Mouse (Mus musculus) E14TG2a.4 (cell line): Measurements from ENCODE around the gene Bcl11a.
A peak's percentile ranks its signal among the peaks of the same experiment; 100 is the strongest.

ENCODE experiments used
- H3K27me3 ChIP-seq: 2 replicates; pipeline ENCODE4 v1.6.1; 2014; ENCODE audit warnings: low read length, control low read depth; ENCODE audit not compliant: insufficient read depth
- H3K36me3 ChIP-seq: 2 replicates; pipeline ENCODE4 v1.6.1; 2014; ENCODE audit warnings: low read length, control low read depth; ENCODE audit not compliant: insufficient read depth
- H3K4me1 ChIP-seq: replicated peaks from 2 replicates; pipeline ENCODE4 v1.6.1; 2014; ENCODE audit warnings: low read depth, low read length, control low read depth
- H3K4me3 ChIP-seq: replicated peaks from 2 replicates; pipeline ENCODE4 v1.5.1; 2014; ENCODE audit warnings: mild to moderate bottlenecking, low read length
- H3K9me3 ChIP-seq: 2 replicates; pipeline ENCODE4 v1.6.1; 2014; ENCODE audit warnings: low read length, control low read depth
- CTCF ChIP-seq: conservative IDR thresholded peaks from 2 replicates; pipeline ENCODE4 v1.5.1; 2014; ENCODE audit warnings: low read length
- NANOG ChIP-seq: IDR thresholded peaks from 2 replicates; pipeline ENCODE4 v1.6.1; 2014; ENCODE audit warnings: borderline replicate concordance, low read length, mixed read lengths
- POU5F1 ChIP-seq: IDR thresholded peaks from 2 replicates; pipeline ENCODE4 v1.6.1; 2014; ENCODE audit warnings: low read length, borderline replicate concordance

The Bcl11a gene

GRCm38 (mm10) chr11:24101625-24102024 lies 23.8 kb downstream of the Bcl11a start:
- TF ChIP-seq POU5F1 (no peak), NANOG (no peak), CTCF (no peak)
- Histone ChIP-seq H3K4me1 (peaks cover 29% of the 10 kb centered on the region), H3K9me3 (no peaks in the 10 kb centered on the region), H3K27me3 (peaks cover 5% of the 10 kb centered on the region; the same call in 1 of the 2 replicates), H3K36me3 (no peaks in the 10 kb centered on the region), H3K4me3 (no peak overlapping the region)

- Histone ChIP-seq H3K27me3 (peaks cover 5% of the 10 kb centered on the region; the same call in 1 of the 2 replicates), H3K36me3 (no peaks in the 10 kb centered on the region), H3K4me1 (peaks cover 34% of the 10 kb centered on the region), H3K9me3 (0 out of 2 replicates have a peak, but pooled peaks cover under 1% of the 10 kb centered on the region), H3K4me3 (no peak overlapping the region)
- no peak for TF ChIP-seq CTCF
- no peak for TF ChIP-seq POU5F1
- no peak for TF ChIP-seq NANOG
Measured at GRCm38 (mm10) chr11:24102372-24102771, 24.5 kb downstream of the Bcl11a start.

GRCm38 (mm10) chr11:24103128-24103742 lies 25.4 kb downstream of the Bcl11a start:
- H3K36me3 ChIP-seq: no peaks in the 10 kb centered on the region
- peaks cover 34% of the 10 kb centered on the region for H3K4me1 ChIP-seq
- H3K9me3 ChIP-seq: 0 out of 2 replicates have a peak, but pooled peaks cover 6% of the 10 kb centered on the region
- TF ChIP-seq CTCF (no peak), POU5F1 (no peak), NANOG (no peak)
- H3K27me3 ChIP-seq: peaks cover 5% of the 10 kb centered on the region; the same call in 1 of the 2 replicates
- no peak overlapping the region for H3K4me3 ChIP-seq

- no peaks in the 10 kb centered on the region for H3K27me3 ChIP-seq
- TF ChIP-seq CTCF (no peak), POU5F1 (no peak)
- 0 out of 2 replicates have a peak, but pooled peaks cover 6% of the 10 kb centered on the region for H3K9me3 ChIP-seq
- H3K4me1 ChIP-seq: peaks cover 44% of the 10 kb centered on the region
- H3K36me3 ChIP-seq: no peaks in the 10 kb centered on the region
- H3K4me3 ChIP-seq: no peak overlapping the region
Measured at GRCm38 (mm10) chr11:24107414-24107813, 29.6 kb downstream of the Bcl11a start.

GRCm38 (mm10) chr11:24108974-24109373 lies 31.1 kb downstream of the Bcl11a start:
- Histone ChIP-seq H3K36me3 (no peaks in the 10 kb centered on the region), H3K9me3 (0 out of 2 replicates have a peak, but pooled peaks cover 6% of the 10 kb centered on the region), H3K4me3 (no peak overlapping the region), H3K4me1 (peaks cover 57% of the 10 kb centered on the region), H3K27me3 (no peaks in the 10 kb centered on the region)
- TF ChIP-seq NANOG (no peak), CTCF (no peak), POU5F1 (no peak)

GRCm38 (mm10) chr11:24109388-24109787 lies 31.5 kb downstream of the Bcl11a start:
- H3K36me3 ChIP-seq: no peaks in the 10 kb centered on the region

GRCm38 (mm10) chr11:24110113-24110512 lies 32.3 kb downstream of the Bcl11a start:
- Histone ChIP-seq H3K36me3 (no peaks in the 10 kb centered on the region), H3K9me3 (0 out of 2 replicates have a peak, but pooled peaks cover 6% of the 10 kb centered on the region), H3K4me3 (no peak overlapping the region), H3K4me1 (peaks cover 60% of the 10 kb centered on the region), H3K27me3 (no peaks in the 10 kb centered on the region)
- TF ChIP-seq CTCF (no peak), POU5F1 (no peak), NANOG (no peak)

More at GRCm38 (mm10) chr11:24109388-24109787, 31.5 kb downstream of the Bcl11a start:
- Histone ChIP-seq H3K27me3 (no peaks in the 10 kb centered on the region), H3K4me3 (no peak overlapping the region), H3K9me3 (0 out of 2 replicates have a peak, but pooled peaks cover 6% of the 10 kb centered on the region), H3K4me1 (peaks cover 60% of the 10 kb centered on the region)
- TF ChIP-seq CTCF (no peak), POU5F1 (no peak), NANOG (no peak)

GRCm38 (mm10) chr11:24111720-24112119 lies 33.9 kb downstream of the Bcl11a start:
- Histone ChIP-seq H3K9me3 (0 out of 2 replicates have a peak, but pooled peaks cover 6% of the 10 kb centered on the region), H3K27me3 (no peaks in the 10 kb centered on the region), H3K4me1 (peaks cover 52% of the 10 kb centered on the region), H3K4me3 (peak overlapping the region; percentile 21; the same call in 1 of the 2 replicates), H3K36me3 (no peaks in the 10 kb centered on the region)
- TF ChIP-seq NANOG (no peak), POU5F1 (no peak), CTCF (no peak)
